Mouse (Mus musculus) E14TG2a.4 (cell line): ENCODE results near the gene Psmd2.

ENCODE experiments used
- CTCF ChIP-seq: conservative IDR thresholded peaks from 2 replicates; pipeline ENCODE4 v1.5.1; 2014; ENCODE audit warnings: low read length
- NANOG ChIP-seq: IDR thresholded peaks from 2 replicates; pipeline ENCODE4 v1.6.1; 2014; ENCODE audit warnings: borderline replicate concordance, low read length, mixed read lengths
- POU5F1 ChIP-seq: IDR thresholded peaks from 2 replicates; pipeline ENCODE4 v1.6.1; 2014; ENCODE audit warnings: low read length, borderline replicate concordance

DNA sequence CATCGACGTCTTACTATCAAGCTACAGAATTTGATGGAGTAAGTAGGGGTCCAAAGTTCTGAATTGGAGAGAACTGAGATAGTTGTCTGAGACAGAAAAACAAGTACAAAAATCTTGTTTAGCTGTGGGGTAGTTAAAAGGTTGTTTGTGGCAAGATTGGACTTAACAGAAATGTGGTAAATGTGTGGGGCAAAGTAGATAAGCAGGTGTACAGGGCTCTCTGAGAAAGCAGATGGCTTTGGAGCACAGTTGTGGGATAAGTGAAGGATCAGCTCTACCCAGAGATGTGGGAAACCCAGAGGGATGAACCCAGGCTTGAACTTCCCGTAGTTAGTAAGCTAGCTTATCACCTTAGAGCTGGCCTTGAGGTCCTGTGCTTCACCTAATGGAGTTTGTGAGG lies 39.3 kb downstream of the Psmd2 start:
- TF ChIP-seq CTCF (no peak), POU5F1 (no peak), NANOG (no peak)
